In the genomic region with DNA sequence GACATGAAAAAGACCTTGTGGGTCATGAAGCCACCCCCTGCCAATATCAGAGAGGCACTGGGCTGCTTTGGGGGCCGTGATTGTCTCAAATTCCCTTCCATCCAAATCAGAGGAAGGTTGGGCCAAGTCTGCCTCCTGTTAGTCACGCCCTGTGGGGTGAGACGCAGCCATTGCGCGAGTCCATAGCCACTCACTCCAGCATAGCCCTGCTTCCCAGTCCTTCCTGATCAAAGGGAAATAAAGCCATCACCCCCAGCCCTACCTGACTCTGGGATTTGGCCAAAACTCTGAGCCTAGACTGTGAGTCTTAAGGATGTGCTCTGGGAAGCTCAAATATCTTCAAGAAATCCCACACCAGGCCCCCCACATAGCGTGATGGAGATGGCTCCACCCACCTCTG, we compare ENCODE assay signal across 14 mouse cellular contexts.
"Had no signal": no experiment of that assay in that cellular context is flagged by ENCODE, and none has a peak within 500 bp of the region (broad histone marks: within the 10 kb centered on the region; RNA-seq: fewer than 3 reads in every experiment).

No protein-coding gene starts in this region.

- H3K9me3 ChIP-seq: kidney, embryonic 15.5 days; limb, embryonic 10.5 days; limb, embryonic 13.5 days had no signal

- H3K4me2 ChIP-seq: kidney, embryonic 15.5 days; limb, embryonic 13.5 days; liver, embryonic 13.5 days; midbrain, embryonic 11.5 days had no signal

- H3K27ac ChIP-seq: kidney, embryonic 15.5 days; limb, embryonic 10.5 days; limb, embryonic 13.5 days; liver, embryonic 13.5 days had no signal

- H3K36me3 ChIP-seq: kidney, embryonic 15.5 days; limb, embryonic 10.5 days; limb, embryonic 13.5 days; liver, embryonic 13.5 days had no signal

- H3K4me3 ChIP-seq: kidney, embryonic 15.5 days; limb, embryonic 10.5 days; limb, embryonic 13.5 days; liver, embryonic 13.5 days; megakaryocyte, embryonic 14.5 days had no signal

- H3K4me1 ChIP-seq: kidney, embryonic 15.5 days; liver, embryonic 13.5 days; megakaryocyte, embryonic 14.5 days had no signal

- DNase-seq: kidney, adult 8-10 months; kidney, postnatal 10 days; kidney, postnatal 36 days; liver, embryonic 13.5 days; lung, adult 2 months; lung, postnatal 36 days; midbrain, embryonic 14.5 days; thymus, adult 18-20 months; thymus, postnatal 36 days had no signal

- H3K27me3 ChIP-seq: kidney, embryonic 15.5 days; limb, embryonic 13.5 days; liver, embryonic 13.5 days; megakaryocyte, embryonic 14.5 days had no signal

- H3K9ac ChIP-seq: kidney, embryonic 15.5 days; limb, embryonic 13.5 days; liver, embryonic 13.5 days had no signal
